Mouse (Mus musculus): ENCODE data around the gene Ppp2r3d.
"Not testable (repeated sequence)": the region's sequence is repeated elsewhere in the genome, so short reads cannot be mapped to it uniquely, and the experiment has no call there.

Ppp2r3d gene

DNA sequence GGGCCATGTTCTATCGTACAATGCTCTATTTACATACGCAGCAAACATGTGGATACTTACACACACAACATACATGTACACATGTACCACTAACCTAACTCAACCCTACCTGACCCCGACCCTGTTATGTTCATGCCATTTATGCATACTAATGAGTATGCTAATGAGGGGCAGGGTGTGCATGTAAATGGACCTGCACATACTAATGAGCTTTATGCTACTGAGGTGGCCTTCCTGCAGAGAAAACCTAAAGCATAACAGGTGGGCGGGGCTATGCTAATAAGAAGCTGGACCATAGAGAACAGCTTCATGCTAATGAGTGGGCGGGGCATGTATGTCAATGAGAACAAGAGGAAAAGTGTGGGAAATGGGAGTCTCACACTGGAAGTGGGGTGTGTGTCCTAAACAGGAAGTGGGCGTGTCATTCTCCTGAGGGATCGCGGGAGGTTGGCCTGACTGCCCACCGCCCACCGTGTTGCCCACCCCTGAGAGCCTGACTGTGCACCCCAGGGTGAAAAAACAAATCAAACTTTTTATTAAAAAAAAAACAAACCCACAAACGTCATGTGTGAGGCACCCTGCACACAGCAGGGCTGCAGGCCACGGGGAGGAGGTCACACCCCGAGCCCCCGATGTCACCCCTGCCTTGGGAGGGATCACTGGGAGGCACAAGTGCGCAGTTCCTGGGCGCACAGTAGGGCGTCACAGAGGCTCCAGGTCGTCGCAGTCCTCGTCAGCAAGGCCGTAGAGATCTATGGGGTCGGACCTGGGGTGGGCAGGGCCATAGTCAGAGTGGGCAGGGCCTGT is at the start of gene Ppp2r3d:
TSS of gene Ppp2r3d (minus strand) at position 803 of the 807 bp plus-strand sequence.
- peak; percentile 32 for DNase-seq

DNA sequence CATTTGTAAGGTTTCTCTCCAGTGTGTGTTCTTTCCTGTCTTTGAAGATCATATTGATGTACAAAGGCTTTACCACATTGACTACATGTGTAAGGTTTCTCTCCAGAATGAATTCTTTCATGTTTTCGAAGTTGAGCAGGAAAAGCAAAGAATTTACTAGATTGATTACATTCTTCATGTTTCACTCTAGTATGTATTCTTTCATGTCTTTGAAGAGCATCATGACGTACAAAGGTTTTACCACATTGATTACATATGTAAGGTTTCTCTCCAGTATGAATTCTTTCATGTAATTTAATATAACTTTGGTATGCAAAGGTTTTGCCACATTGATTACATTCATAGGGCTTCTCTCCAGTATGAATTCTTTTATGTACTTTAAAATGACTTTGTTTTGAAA is 17.0 kb upstream of the Ppp2r3d start, which contains the start of gene Gm21836:
TSS of gene Gm21836 (minus strand) at position 101 of the 400 bp plus-strand sequence.
- not testable (repeated sequence) for DNase-seq

DNA sequence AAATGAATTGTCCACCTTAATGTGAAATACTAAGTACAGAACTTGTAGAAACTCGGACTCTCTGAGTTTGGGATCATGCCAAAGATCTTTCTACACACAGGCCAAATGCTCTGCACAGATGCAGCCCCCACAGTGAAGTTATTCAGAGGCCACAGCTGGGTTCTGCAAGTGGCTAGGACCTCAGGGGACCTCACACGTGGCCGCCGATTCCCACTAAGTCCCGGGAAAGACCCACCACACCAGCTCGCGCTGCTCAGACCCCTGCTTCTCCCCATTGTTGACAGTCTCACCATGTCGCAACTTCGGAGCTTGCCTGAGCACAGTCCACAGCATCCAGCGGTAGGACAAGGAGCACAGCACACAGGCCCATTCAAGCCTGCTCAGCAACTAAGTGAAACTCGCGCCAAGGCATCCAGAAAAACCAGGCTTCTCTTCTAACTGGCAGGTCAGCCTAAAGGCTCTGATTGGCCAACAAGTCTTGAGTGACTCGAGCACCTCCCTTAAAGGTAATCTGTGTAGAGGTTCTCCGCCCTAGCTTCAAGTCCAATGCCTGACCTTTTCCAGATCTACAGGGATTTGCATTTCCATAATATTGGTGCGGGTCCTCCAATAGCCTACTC is 3.8 kb upstream of the Ppp2r3d start:
- DNase-seq = peak; percentile 11

DNA sequence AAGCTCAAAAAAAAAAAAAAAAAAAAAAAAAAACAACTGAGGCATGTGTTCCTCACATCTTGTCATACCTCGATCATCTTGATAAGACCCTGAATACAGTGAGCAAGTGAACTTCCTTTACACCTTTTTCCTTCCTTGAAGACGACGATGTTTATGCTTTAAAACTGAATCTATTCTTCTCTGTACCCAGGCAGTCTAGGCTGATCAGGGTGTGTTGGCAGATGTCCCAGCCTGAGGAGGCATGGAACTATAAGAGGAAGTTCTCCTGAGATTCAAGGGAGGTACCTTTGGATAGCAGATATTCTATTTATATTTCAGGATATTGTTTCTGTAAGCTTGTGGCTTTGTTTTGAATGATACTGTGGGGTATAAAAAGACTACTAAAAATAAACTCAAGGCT is 1.4 kb upstream of the Ppp2r3d start:
- peak; percentile 80 for DNase-seq

DNA sequence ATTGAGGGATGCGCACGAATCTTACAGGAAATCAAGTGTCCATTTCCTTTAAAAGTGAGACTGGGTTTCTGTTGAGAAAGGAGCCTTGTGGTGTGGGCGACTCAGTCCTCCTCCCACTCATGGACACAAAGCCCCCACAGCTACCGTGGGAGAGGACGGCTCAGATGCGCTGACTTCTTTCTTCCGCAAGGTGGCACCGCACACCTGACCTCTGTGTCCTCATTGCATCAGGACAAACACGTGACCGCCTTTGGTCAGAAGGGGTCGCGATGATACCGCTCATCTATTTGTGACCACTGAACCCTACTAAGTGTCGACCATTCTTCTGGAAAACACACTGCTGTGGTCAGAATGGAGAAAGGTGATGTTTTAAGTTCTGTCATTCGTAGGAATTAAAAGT is 1.0 kb downstream of the Ppp2r3d start:
- no peak for DNase-seq

DNA sequence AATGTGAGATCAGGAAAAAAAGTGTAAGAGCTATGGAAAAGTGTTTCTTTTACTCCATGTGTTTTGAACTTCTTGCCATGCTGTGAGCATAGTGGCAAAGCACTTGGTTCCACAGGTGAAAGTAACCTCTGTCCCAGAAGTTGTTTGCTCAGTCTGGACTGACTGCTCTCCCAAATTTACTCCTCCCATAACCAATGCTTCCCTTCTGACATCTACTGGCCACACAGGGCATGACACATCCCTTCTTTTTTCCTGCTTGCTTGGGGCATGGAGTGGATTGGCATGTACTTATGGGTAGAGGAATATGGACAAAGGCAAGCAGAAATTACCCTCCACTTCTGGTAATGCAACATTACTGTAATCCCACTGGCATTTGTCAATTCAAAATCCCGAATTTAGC is 20.1 kb downstream of the Ppp2r3d start:
- peak; percentile 84 for DNase-seq

DNA sequence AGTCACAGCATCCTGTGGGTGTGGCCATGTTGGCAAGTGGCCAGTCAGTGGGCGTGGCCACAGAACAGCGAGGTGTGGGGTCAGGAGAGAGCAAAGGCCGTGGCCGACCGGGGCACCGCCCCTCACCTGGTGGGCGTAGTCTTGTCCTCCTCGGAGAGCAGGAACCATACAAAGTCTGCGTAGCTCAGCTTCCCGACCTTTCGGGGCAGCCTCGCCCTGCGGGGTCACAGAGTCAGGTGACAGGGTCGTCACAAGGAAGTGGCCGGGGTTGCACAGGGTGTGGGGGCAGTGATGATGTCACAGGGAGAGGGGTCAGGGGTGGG is 34.2 kb downstream of the Ppp2r3d start:
- peak; percentile 40 for DNase-seq

DNA sequence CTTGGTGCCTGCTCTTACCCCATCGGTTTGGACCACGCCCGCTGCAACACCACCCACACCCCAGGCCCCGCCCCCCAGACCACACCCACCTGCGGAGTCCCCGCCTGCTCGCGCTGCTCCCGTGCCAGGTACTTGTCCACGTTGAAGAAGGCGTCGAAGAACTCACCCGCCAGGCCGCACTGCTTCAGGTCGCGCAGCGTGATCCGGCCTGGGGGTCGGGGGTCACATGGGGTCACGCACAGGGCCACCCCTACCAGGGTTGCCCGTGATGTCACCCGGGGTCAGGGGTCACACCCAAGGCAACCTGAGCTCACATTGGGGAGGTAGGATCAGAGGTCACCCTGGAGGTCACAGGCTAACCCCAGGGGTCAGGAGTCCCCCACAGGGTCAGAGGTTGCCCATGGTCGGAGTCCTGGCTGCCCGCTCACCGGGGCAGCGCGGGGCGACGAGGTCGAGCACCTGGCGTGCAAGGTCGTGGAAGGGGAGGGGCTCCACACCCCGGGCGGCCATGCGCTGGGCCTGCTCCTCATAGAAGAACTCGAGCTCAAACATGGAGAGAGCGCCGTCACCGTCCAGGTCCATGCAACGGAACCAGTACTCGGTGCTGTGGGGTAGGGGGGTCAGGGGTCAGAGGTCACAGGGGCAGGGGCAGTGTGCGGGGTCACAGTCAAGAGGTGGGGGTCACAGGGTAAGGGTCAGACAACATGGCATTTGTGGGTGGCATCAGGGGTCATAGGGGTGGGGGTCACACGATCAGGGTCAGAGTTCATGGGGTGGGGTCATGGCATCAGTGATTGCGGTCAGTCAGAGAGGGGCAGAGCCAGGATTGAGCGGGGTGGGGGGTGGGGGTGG is 34.8 kb downstream of the Ppp2r3d start:
- DNase-seq = peak; percentile 43

DNA sequence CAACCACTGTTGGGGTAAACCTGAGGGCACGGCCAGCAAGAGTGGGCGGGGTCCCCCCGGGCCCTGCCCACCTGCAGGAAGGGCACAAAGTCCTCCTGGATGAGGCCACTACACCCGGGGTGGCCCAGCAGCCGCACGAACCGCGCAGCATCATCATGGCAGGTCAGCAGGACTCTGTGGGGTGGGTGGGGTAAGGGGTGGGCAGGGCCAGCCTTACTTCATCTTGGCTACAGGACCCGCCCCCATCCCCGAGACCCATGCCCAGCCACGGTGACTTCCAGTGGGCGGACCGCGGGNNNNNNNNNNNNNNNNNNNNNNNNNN is 36.0 kb downstream of the Ppp2r3d start:
- DNase-seq = no peak

DNA sequence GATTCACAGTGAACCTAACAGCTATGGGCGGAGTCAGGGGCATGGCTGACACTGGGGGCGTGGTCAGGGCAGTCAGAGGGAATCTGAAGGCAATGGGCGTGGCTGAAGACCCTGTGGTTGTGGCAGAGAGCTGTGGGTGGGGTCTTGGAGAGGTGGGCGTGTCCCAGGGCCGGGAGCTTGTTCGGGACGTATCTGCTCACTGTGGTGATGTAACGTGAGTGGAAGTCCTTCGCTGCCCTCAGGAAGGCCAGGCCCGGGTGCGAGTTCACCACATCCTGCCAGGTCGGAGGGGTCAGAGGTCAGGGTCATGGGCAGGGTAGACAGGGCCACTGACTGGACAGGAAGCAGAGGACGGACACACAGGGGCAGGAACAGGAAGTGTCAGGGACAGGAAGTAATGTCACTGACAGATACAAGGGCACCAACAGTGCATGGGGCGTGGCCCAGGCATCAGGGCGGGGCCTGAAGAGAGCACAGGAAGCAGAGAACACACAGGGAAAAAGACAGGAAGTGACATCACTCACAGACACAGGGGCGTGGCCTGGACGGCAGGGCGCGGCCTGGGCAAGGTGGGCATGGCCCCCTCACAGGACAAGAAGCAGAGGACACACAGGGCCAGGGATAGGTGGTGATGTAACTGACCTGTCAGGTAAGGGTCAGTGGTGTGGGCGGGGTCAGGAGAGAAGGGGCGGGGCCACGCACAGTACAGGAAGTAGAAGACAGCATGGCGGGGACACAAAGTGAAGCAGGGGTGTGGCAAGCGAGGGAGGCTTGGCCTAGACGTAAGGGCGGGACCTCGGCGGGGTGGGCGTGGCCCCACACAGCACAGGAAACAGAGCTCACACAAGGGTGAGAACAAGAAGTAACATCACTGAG is 36.6 kb downstream of the Ppp2r3d start:
- DNase-seq = peak; percentile 68

DNA sequence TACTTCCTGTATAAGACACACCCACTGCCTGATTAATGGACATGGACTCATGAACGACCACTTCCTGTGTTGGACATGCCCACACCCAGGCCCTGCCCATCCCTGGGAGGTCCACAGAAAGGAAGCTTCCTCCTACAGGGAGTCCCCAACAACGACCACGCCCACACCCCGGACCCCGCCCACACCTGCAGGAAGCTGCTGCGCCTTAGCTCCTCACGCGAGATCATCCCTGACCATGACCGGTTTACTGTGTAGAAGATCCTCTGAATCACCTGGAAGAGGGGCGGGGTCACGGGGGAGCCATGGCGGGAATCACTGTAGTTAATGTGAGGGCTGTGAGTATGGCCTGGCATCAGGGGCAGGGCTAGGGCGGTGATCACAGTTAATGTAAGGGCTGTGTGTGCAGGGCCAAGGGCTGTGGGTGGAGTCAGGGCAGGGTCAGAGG is 37.3 kb downstream of the Ppp2r3d start:
- peak; percentile 68 for DNase-seq

DNA sequence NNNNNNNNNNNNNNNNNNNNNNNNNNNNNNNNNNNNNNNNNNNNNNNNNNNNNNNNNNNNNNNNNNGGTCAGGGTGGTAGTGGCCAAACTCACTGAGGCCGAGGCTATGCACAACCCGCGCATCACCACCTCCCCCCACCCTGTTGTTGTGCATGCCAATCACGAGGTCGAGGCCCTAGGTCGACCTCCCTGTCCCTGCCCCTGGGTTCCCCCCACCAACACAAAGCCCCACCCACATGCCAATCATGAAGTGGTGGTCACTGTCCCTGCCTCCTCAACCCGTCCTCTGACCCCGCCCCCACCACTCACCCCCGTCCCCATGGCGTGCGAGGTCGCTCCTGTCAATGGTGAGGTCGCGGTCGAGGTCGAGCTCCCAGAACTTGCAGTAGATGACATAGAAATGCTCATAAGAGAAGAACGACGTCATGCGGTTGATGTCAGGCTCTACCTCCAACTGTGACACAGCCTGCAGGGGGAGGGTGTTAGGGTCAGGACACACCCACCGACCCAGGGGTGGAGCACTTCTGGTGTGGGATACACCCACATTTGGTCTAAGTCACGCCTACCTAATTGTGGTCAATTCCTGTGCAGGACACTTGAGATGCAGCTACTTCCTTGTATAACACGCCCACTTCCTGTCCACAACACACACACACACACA is 37.9 kb downstream of the Ppp2r3d start:
- DNase-seq = peak; percentile 41

DNA sequence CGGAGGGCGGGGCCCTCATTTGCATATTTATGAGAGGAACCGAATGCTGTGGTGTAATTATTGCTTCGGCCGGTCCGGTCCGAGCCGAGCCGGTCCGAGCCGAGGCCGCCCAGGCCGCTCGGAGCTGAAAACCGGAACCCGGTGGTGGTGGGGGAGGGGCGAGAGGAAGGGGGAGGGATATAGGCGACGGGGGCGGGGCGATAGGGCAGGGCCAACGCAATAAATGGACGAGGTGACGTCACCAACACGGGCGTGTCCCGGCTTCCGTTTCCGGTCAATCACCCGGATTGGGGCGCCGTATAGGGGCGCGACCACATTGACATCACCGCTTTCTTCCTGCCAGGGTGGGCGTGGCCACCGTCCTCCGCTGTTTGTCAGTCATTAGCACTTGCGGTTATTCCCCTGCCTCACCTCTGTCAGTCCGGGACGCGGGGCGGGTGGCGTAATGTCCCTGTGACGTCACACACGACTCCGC is 51.2 kb downstream of the Ppp2r3d start:
- DNase-seq = peak; percentile 95

DNA sequence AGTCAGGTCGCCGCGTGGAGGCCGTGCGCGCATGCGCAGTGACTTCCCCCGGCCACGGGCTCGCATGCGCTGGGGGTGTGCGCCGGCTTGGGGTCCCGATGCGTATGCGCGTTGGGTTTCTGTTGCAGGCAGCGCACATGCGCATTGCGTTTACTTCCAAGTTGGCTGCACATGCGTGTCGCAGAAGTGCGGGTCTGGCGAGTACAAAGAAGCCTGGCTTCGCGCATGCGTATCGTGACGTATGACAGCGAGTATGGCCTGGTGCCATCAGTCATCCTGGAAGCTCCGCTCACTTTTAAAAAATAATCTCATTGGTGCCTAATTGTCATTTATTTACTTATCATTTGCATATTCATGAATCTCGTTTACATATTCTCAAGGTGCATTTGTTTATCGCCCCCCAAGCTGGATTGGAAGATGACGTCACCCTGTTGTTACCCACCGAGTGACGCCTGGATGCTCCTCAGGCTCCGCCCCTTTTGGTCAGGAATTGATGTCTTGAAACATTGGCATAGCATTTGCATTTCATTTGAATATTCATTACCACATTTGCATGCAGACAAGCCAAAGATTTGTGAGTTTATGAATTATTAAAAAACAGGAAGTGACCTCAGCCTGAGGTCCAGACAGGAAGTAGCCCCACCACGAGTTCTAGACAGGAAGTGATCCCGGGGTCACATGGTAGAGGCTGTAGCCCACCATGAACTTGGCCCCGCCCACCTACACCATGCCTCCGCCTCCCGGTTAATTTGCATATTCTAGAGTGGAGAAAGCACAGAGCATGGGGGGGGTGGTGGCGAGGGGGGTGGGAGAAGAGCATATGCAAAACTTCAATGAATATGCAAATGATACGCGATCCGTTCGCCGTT is 51.9 kb downstream of the Ppp2r3d start:
- DNase-seq = peak; percentile 99

DNA sequence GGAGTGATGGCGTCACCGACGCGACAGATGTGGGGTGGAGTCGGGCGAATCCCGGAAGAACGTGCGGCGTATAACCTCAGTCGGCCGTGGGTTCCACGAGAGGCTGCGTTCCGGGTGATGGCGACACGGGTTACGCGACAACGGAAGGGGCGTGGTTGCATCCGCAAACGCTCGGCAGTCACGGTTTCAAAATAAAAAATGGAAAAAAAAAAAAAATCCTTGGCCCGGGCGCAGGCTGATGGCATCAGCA is 52.5 kb downstream of the Ppp2r3d start:
- no peak for DNase-seq

DNA sequence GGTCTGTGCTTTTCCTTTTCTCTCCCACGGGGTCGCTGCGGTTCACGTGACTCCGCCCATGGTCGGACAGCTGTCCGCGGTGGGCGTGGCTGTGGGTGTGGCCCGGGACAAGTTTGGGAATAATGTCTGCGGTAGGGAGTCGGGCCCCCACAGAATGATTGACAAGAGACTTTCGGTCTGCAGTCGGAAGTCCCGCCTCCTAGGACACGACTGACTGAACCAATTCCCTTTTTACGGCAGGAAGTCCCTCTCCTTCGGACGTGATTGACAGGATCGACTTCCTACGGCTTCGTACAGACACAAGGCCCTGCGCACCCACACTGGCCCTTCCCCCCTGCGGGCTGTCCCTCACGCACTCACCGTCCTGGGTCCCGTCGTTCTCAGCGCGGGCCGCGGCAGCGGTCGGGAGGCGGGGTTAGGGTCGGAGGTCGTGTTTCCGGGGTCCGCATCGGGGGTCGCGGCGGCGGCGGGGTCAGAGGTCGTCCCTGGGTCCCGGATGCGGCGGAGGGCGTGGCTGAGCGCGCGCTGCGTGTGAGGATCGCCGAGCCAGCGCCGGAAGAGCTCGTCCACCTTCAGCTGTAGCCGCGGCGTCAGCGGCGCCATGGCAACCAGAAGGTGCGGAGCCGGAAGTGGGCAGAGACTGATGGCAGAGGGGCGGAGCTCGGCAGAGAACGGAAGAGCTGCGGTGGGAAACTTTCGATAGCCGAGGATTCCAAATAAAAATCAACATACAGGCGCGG is 53.0 kb downstream of the Ppp2r3d start:
- peak; percentile 99 for DNase-seq

DNA sequence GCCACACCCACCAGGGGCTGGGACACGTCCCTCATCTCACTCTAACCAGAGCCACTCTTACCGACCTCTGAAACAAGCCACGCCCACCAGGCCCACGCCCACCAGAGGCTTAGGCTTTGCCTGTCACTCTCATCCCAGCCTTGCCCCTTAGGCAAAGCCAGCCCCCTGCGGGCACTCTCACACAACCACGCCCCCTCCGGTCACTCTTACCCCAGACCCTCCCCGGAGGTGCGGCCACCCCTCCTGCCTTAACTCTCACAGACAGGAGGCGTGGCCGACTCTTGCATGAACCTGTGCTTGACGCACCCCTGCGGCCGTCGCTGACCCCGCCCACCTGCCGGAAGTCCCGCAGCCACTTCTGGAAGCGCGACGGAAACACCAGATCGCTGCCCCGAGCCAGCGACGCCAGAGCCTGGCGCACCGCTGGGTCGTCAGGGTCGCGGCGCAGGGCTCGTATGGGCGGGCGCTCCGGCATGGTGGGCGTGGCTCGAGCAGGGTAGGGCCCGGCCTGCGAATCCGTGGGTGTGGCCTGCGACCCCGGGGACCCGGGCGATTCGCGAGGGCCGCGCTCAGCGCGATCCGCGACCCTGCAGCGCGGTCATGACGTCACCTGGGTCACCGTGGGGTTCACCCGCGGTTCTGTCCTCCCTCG is 53.7 kb downstream of the Ppp2r3d start:
- DNase-seq = peak; percentile 100

DNA sequence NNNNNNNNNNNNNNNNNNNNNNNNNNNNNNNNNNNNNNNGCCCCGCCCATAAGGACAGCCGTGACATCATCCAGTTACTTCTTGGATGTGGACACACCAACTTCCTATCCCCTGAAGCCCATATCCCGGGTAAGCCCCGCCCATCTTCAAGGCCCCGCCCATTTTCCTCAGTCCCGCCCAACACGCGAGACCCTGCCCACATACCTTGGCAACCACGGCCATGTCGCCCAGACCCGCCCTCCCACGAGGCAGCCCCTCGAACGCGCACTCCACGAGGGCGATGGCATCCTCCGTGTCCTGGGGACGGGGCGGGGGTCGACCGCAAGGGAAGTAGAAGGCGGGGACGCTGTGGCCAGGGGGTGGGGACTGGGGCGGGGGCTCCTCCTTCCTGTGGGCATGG is 54.3 kb downstream of the Ppp2r3d start:
- DNase-seq = peak; percentile 83

DNA sequence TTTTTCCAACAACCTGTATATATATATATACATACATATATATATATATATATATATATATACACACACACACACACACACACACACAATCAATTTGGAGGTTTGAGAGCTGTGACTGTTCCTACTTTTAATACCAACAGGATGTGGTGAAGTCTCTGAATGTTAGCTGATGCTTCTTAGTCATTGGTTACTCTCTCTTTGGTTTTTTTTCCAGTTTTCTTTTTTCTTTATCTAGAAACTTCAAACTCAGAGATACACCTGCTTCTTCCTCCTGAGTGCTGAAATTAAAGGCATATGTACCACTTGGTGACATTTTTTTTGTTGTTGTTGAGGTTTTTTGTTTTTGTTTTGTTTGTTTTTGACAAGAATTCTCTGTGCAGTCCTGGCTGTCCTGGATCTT is 63.8 kb downstream of the Ppp2r3d start:
- no peak for DNase-seq

DNA sequence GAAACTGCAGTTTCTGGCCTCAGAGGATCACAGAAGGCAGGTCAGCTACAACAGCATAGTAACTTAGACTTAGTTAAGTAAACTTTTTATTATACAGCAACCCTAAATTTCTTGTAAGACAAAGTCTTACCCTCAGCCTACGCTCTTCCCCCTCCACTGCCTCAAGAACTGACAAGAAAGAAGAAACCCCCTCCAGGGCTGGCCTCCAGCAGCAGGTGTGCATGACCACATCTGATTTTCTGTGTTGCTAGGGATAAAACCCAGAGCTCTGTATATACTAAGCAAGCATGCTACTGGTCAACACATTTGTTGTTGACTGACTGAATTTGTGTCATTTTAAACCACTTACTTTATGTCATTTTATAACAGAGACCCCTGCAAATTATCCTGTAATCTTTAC is 65.1 kb downstream of the Ppp2r3d start:
- DNase-seq = no peak

All from lung, postnatal 10 days (tissue).